16 mouse cellular contexts compared by ENCODE assay signal in the genomic region with DNA sequence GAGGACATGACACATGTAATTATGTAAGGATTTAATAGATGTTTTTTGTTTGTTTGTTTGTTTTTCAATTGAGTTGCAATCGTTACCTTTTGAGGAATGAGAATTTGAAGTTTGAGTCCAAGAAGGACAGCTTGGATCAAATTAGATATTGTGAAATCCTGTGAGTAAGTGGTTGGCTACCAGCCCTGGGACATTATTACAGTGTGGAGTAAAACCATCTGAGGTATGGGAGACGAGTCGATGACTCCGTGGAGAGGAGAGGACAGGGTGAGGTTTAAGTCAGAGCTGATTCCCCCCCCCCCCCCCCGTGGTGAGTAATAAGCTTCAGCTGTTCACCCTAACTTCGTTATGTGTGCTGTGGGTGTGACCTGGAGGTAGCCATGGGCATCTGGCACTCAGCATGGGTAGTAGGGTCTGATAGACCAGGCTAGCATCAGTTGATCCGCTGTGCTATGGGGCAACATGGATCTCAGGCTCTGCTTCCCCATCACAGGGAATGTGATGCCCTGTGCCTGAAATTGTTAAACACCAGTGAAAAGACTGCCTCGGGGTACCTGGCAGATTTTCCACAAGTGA.
DNase-seq lines count a peak whose midpoint lies in the region; ATAC-seq and TF ChIP-seq lines count a peak whose summit lies in the region.
"Had no signal": no experiment of that assay in that cellular context is flagged by ENCODE, and none has a peak within 500 bp of the region (broad histone marks: within the 10 kb centered on the region; RNA-seq: fewer than 3 reads in every experiment).

No protein-coding gene starts in this region.

- no peaks in the 10 kb centered on the region for H3K9me3 ChIP-seq in stomach, postnatal 0 days (ENCODE audit: control insufficient read depth, low read length)
- H3K9me3 ChIP-seq: heart, embryonic 13.5 days; midbrain, embryonic 10.5 days had no signal

- no peaks in the 10 kb centered on the region for H3K36me3 ChIP-seq in stomach, postnatal 0 days (ENCODE audit: control insufficient read depth, insufficient read depth, low read length)
- H3K36me3 ChIP-seq: midbrain, embryonic 10.5 days had no signal

- no peak overlapping the region for H3K4me3 ChIP-seq in stomach, postnatal 0 days (ENCODE audit: low read depth, low read length)
- H3K4me3 ChIP-seq: heart, embryonic 13.5 days; midbrain, embryonic 10.5 days had no signal

- no peak for TF ChIP-seq CTCF in stomach, postnatal 0 days (IDR thresholded peaks at IDR 0.05; ENCODE audit: low read depth)

- 59% methylated on average over 7 of the region's 8 CpGs for WGBS in stomach, postnatal 0 days

- no peaks in the 10 kb centered on the region for H3K4me1 ChIP-seq in stomach, postnatal 0 days (replicated peaks; ENCODE audit: control insufficient read depth, insufficient read depth)

- intact Hi-C loops in heart, postnatal 14 days (cut with DNase I): no loop called here

- no peak overlapping the region for H3K4me2 ChIP-seq in stomach, postnatal 0 days (replicated peaks; ENCODE audit: low read depth)
- H3K4me2 ChIP-seq: heart, embryonic 13.5 days had no signal

- DNase-seq in gastrocnemius, adult 18-20 months (ENCODE audit: low spot score): peak; percentile 86
- no peak for DNase-seq in gastrocnemius, postnatal 10 days
- peak; percentile 50 to 68 for DNase-seq in urinary bladder, postnatal 36 days (ENCODE audit: low spot score in 2 of 2)
- DNase-seq in urinary bladder, postnatal 4 days (ENCODE audit: low spot score in 2 of 2): no peak
- DNase-seq in heart, postnatal 14 days: peak; percentile 50 to 58
- DNase-seq in stomach, postnatal 0 days (ENCODE audit: low spot score): no peak
- DNase-seq in layer of hippocampus, postnatal 25 days (ENCODE audit: extremely low spot score in 1 of 2, low spot score in 1 of 2): no peak
- DNase-seq in liver: no peak
- DNase-seq: B cell, adult 2 months; cerebellum, adult 11 months; kidney, postnatal 10 days; thymus, adult 2 months had no signal

- H3K27me3 ChIP-seq in stomach, postnatal 0 days (ENCODE audit: control insufficient read depth, insufficient read depth, low read length): no peaks in the 10 kb centered on the region
- H3K27me3 ChIP-seq: heart, embryonic 13.5 days had no signal

- no peak for TF ChIP-seq EP300 in stomach, postnatal 0 days (optimal IDR thresholded peaks at IDR 0.05)

- no peak overlapping the region for H3K9ac ChIP-seq in stomach, postnatal 0 days (ENCODE audit: low read length)
- H3K9ac ChIP-seq: heart, embryonic 13.5 days; liver, embryonic 14.5 days had no signal

- no peak overlapping the region for H3K27ac ChIP-seq in stomach, postnatal 0 days (replicated peaks)
- H3K27ac ChIP-seq: heart, embryonic 13.5 days; liver, embryonic 14.5 days; midbrain, embryonic 10.5 days had no signal

- peak; percentile 64 for ATAC-seq in stomach, postnatal 0 days (ENCODE audit: low FRiP score, low TSS enrichment)
- ATAC-seq: forebrain, embryonic 14.5 days had no signal

Comparison
In these comparisons a context has a peak if more than half of its experiments do, and no peak if none do; other contexts are left out.
1. DNase-seq: peak in gastrocnemius, adult 18-20 months (single experiment), urinary bladder, postnatal 36 days (2 of 2) and heart, postnatal 14 days (2 of 2); none in gastrocnemius, postnatal 10 days (single experiment), urinary bladder, postnatal 4 days (0 of 2), stomach, postnatal 0 days (single experiment), layer of hippocampus, postnatal 25 days (0 of 2) and liver (single experiment).